Mouse (Mus musculus): Measurements from ENCODE around the gene Btbd19. TPM values are rescaled to one million over a fixed set of nuclear protein-coding genes. Genes with fewer than 3 reads are reported as not detected.
A peak's percentile ranks its signal among the peaks of the same experiment; 100 is the strongest.

Btbd19 gene
- polyA plus RNA-seq, 1 experiment from 2014 or later, result 2.8 TPM

- Histone ChIP-seq H3K27ac (replicated peaks) (no peak overlapping the region), H3K36me3 (peaks cover 18% of the 10 kb centered on the region), H3K27me3 (replicated peaks) (no peaks in the 10 kb centered on the region), H3K9ac (no peak overlapping the region), H3K4me1 (0 out of 2 replicates have a peak, but pooled peaks cover 1% of the 10 kb centered on the region), H3K9me3 (no peaks in the 10 kb centered on the region), H3K4me2 (no peak overlapping the region), H3K4me3 (no peak overlapping the region)
- WGBS, result 81% methylated on average over 13 of the region's 13 CpGs
- ATAC-seq (ENCODE audit: extremely low read depth, insufficient number of reproducible peaks, low FRiP score, low TSS enrichment), result no peak
These were observed 15.3 kb downstream of the Btbd19 start for GRCm38 (mm10) chr4:117110249-117110648.

- no peaks in the 10 kb centered on the region for H3K9me3 ChIP-seq
- 0 out of 2 replicates have a peak, but pooled peaks cover 4% of the 10 kb centered on the region for H3K4me1 ChIP-seq
- no peak overlapping the region for H3K4me2 ChIP-seq
- no peak overlapping the region for H3K4me3 ChIP-seq
- H3K9ac ChIP-seq, result no peak overlapping the region
- ATAC-seq (ENCODE audit: extremely low read depth, insufficient number of reproducible peaks, low FRiP score, low TSS enrichment), result no peak
- no peak overlapping the region for H3K27ac ChIP-seq (replicated peaks)
- no peaks in the 10 kb centered on the region for H3K27me3 ChIP-seq (replicated peaks)
- 82% methylated on average over 25 of the region's 25 CpGs for WGBS
- peaks cover 18% of the 10 kb centered on the region for H3K36me3 ChIP-seq
These were observed 16.2 kb downstream of the Btbd19 start for GRCm38 (mm10) chr4:117109330-117109729.

GRCm38 (mm10) chr4:117108524-117108849 lies 17.0 kb downstream of the Btbd19 start:
- WGBS, result 90% methylated on average over 6 of the region's 6 CpGs
- peaks cover 18% of the 10 kb centered on the region for H3K36me3 ChIP-seq
- no peak for ATAC-seq (ENCODE audit: extremely low read depth, insufficient number of reproducible peaks, low FRiP score, low TSS enrichment)

GRCm38 (mm10) chr4:117107813-117108523 lies 17.6 kb downstream of the Btbd19 start:
- ATAC-seq (ENCODE audit: extremely low read depth, insufficient number of reproducible peaks, low FRiP score, low TSS enrichment), result no peak
- H3K27ac ChIP-seq (replicated peaks), result no peak overlapping the region
- H3K9ac ChIP-seq, result no peak overlapping the region
- 83% methylated on average over 18 of the region's 18 CpGs for WGBS
- no peaks in the 10 kb centered on the region for H3K9me3 ChIP-seq
- 0 out of 2 replicates have a peak, but pooled peaks cover 4% of the 10 kb centered on the region for H3K4me1 ChIP-seq
- H3K4me3 ChIP-seq, result no peak overlapping the region
- H3K27me3 ChIP-seq (replicated peaks), result no peaks in the 10 kb centered on the region
- H3K4me2 ChIP-seq, result no peak overlapping the region
- peaks cover 16% of the 10 kb centered on the region for H3K36me3 ChIP-seq

More at GRCm38 (mm10) chr4:117108524-117108849, 17.0 kb downstream of the Btbd19 start:
- H3K9ac ChIP-seq, result no peak overlapping the region
- 0 out of 2 replicates have a peak, but pooled peaks cover 4% of the 10 kb centered on the region for H3K4me1 ChIP-seq
- H3K4me2 ChIP-seq, result no peak overlapping the region
- no peaks in the 10 kb centered on the region for H3K27me3 ChIP-seq (replicated peaks)
- no peak overlapping the region for H3K4me3 ChIP-seq
- H3K27ac ChIP-seq (replicated peaks), result no peak overlapping the region
- H3K9me3 ChIP-seq, result no peaks in the 10 kb centered on the region

- 0 out of 2 replicates have a peak, but pooled peaks cover 4% of the 10 kb centered on the region for H3K4me1 ChIP-seq
- 51% methylated on average over 10 of the region's 10 CpGs for WGBS
- H3K4me3 ChIP-seq, result no peak overlapping the region
- H3K9me3 ChIP-seq, result no peaks in the 10 kb centered on the region
- H3K27me3 ChIP-seq (replicated peaks), result no peaks in the 10 kb centered on the region
- peaks cover 7% of the 10 kb centered on the region; the same call in 1 of the 2 replicates for H3K36me3 ChIP-seq
- no peak overlapping the region for H3K4me2 ChIP-seq
- H3K9ac ChIP-seq, result no peak overlapping the region
- no peak overlapping the region for H3K27ac ChIP-seq (replicated peaks)
- ATAC-seq (ENCODE audit: extremely low read depth, insufficient number of reproducible peaks, low FRiP score, low TSS enrichment), result no peak
These were observed 20.4 kb downstream of the Btbd19 start for GRCm38 (mm10) chr4:117105127-117105526.

- peaks cover 7% of the 10 kb centered on the region; the same call in 1 of the 2 replicates for H3K36me3 ChIP-seq
- H3K4me1 ChIP-seq, result 0 out of 2 replicates have a peak, but pooled peaks cover 4% of the 10 kb centered on the region
- H3K4me3 ChIP-seq, result no peak overlapping the region
- H3K9me3 ChIP-seq, result no peaks in the 10 kb centered on the region
- no peak overlapping the region for H3K4me2 ChIP-seq
- no peak overlapping the region for H3K9ac ChIP-seq
- H3K27ac ChIP-seq (replicated peaks), result no peak overlapping the region
- no peak for ATAC-seq (ENCODE audit: extremely low read depth, insufficient number of reproducible peaks, low FRiP score, low TSS enrichment)
- 69% methylated on average over 10 of the region's 10 CpGs for WGBS
- no peaks in the 10 kb centered on the region for H3K27me3 ChIP-seq (replicated peaks)
These were observed 20.9 kb downstream of the Btbd19 start for GRCm38 (mm10) chr4:117104672-117105071.

GRCm38 (mm10) chr4:117101218-117101617 lies 24.3 kb downstream of the Btbd19 start:
- no peak for ATAC-seq (ENCODE audit: extremely low read depth, insufficient number of reproducible peaks, low FRiP score, low TSS enrichment)
- WGBS, result 43% methylated on average over 7 of the region's 7 CpGs
- H3K4me3 ChIP-seq, result no peak overlapping the region

GRCm38 (mm10) chr4:117100036-117100435 lies 25.5 kb downstream of the Btbd19 start:
- peaks cover 25% of the 10 kb centered on the region for H3K4me1 ChIP-seq
- H3K4me3 ChIP-seq, result no peak overlapping the region
- H3K9ac ChIP-seq, result no peak overlapping the region
- peaks cover 7% of the 10 kb centered on the region; the same call in 1 of the 2 replicates for H3K27me3 ChIP-seq (replicated peaks)
- H3K4me2 ChIP-seq, result no peak overlapping the region
- no peak overlapping the region for H3K27ac ChIP-seq (replicated peaks)
- 77% methylated on average over 4 of the region's 4 CpGs for WGBS
- H3K9me3 ChIP-seq, result no peaks in the 10 kb centered on the region
- H3K36me3 ChIP-seq, result no peaks in the 10 kb centered on the region
- no peak for ATAC-seq (ENCODE audit: extremely low read depth, insufficient number of reproducible peaks, low FRiP score, low TSS enrichment)

More at GRCm38 (mm10) chr4:117101218-117101617, 24.3 kb downstream of the Btbd19 start:
- 0 out of 2 replicates have a peak overlapping the region, but pooled peaks have one; percentile 3 for H3K4me2 ChIP-seq
- H3K9ac ChIP-seq, result no peak overlapping the region
- peaks cover 20% of the 10 kb centered on the region for H3K4me1 ChIP-seq
- no peak overlapping the region; the same call in 1 of the 2 replicates for H3K27ac ChIP-seq (replicated peaks)
- H3K27me3 ChIP-seq (replicated peaks), result peaks cover 4% of the 10 kb centered on the region; the same call in 1 of the 2 replicates
- H3K9me3 ChIP-seq, result no peaks in the 10 kb centered on the region
- no peaks in the 10 kb centered on the region for H3K36me3 ChIP-seq

GRCm38 (mm10) chr4:117098764-117099036 lies 26.8 kb downstream of the Btbd19 start:
- WGBS, result 60% methylated on average over 2 of the region's 2 CpGs
- H3K9ac ChIP-seq, result no peak overlapping the region
- H3K36me3 ChIP-seq, result no peaks in the 10 kb centered on the region
- H3K27ac ChIP-seq (replicated peaks), result no peak overlapping the region
- peak overlapping the region; percentile 90; the same call in 1 of the 2 replicates for H3K4me2 ChIP-seq
- H3K9me3 ChIP-seq, result no peaks in the 10 kb centered on the region
- no peak overlapping the region for H3K4me3 ChIP-seq
- H3K4me1 ChIP-seq, result peaks cover 25% of the 10 kb centered on the region
- ATAC-seq (ENCODE audit: extremely low read depth, insufficient number of reproducible peaks, low FRiP score, low TSS enrichment), result no peak
- H3K27me3 ChIP-seq (replicated peaks), result peaks cover 7% of the 10 kb centered on the region; the same call in 1 of the 2 replicates

- no peaks in the 10 kb centered on the region for H3K9me3 ChIP-seq
- H3K4me3 ChIP-seq, result peak overlapping the region; percentile 61; the same call in 1 of the 2 replicates
- WGBS, result 63% methylated on average over 8 of the region's 8 CpGs
- H3K4me2 ChIP-seq, result peak overlapping the region; percentile 90
- H3K36me3 ChIP-seq, result no peaks in the 10 kb centered on the region
- peaks cover 25% of the 10 kb centered on the region for H3K4me1 ChIP-seq
- H3K9ac ChIP-seq, result no peak overlapping the region
- H3K27ac ChIP-seq (replicated peaks), result peak overlapping the region; percentile 80; the same call in 1 of the 2 replicates
- ATAC-seq (ENCODE audit: extremely low read depth, insufficient number of reproducible peaks, low FRiP score, low TSS enrichment), result no peak
- H3K27me3 ChIP-seq (replicated peaks), result peaks cover 7% of the 10 kb centered on the region; the same call in 1 of the 2 replicates
These were observed 27.4 kb downstream of the Btbd19 start for GRCm38 (mm10) chr4:117097969-117098763.

- Histone ChIP-seq H3K4me1 (peaks cover 25% of the 10 kb centered on the region), H3K27me3 (replicated peaks) (peaks cover 7% of the 10 kb centered on the region; the same call in 1 of the 2 replicates), H3K27ac (replicated peaks) (peak overlapping the region; percentile 80), H3K9me3 (no peaks in the 10 kb centered on the region), H3K4me2 (peak overlapping the region; percentile 90), H3K9ac (peak overlapping the region; percentile 78), H3K36me3 (no peaks in the 10 kb centered on the region), H3K4me3 (peak overlapping the region; percentile 61)
- WGBS, result 18% methylated on average over 5 of the region's 5 CpGs
- ATAC-seq (ENCODE audit: extremely low read depth, insufficient number of reproducible peaks, low FRiP score, low TSS enrichment), result no peak
These were observed 28.9 kb downstream of the Btbd19 start for GRCm38 (mm10) chr4:117096666-117097065.

Measured in heart, embryonic 13.5 days (tissue).